Mouse (Mus musculus) layer of hippocampus, postnatal 36 days (tissue): Measurements from ENCODE around the gene Ifnar2. TPM values are rescaled to one million over a fixed set of nuclear protein-coding genes. Genes with fewer than 3 reads are reported as not detected.

Experiments used
- total RNA-seq, 2 experiments: library from RNA; stranded (reverse); gene quantifications; 2 replicates each; pipeline ENCODE4 v1.2.3; 2021

Gene Ifnar2
- total RNA-seq, 2 experiments from 2014 or later = 20.6 to 23.0 TPM

Other genes with a start within 250 kb of the Ifnar2 start
- gene Olig2, start 147.3 kb upstream of the Ifnar2 start, total RNA-seq = 10 to 100 TPM; 29.1 to 33.7 TPM
- 100 to 1,000 TPM; 128 to 134 TPM for gene Olig1, start 103.0 kb upstream of the Ifnar2 start, total RNA-seq
- gene Gm21970, start 18.9 kb downstream of the Ifnar2 start, total RNA-seq = not detected
- 1 to 10 TPM; 8.9 to 9.2 TPM for gene Il10rb, start 33.4 kb downstream of the Ifnar2 start, total RNA-seq
- gene Ifnar1, start 112.5 kb downstream of the Ifnar2 start, total RNA-seq = 10 to 100 TPM; 45.9 to 51.7 TPM
- gene Ifngr2, start 174.3 kb downstream of the Ifnar2 start, total RNA-seq = 10 to 100 TPM; 52.4 to 57.2 TPM
- gene Tmem50b, start 225.0 kb downstream of the Ifnar2 start, total RNA-seq = 100 to 1,000 TPM; 115 to 124 TPM
- 10 to 100 TPM; 10.3 to 10.8 TPM for gene Dnajc28, start 246.2 kb downstream of the Ifnar2 start, total RNA-seq